Mouse (Mus musculus) B cell, adult 62 days (primary cell): ENCODE results near the gene Krtap20-2. TPM values are rescaled to one million over a fixed set of nuclear protein-coding genes. Genes with fewer than 3 reads are reported as not detected.

ENCODE experiments used
- total RNA-seq: library from RNA; stranded (reverse); gene quantifications from 4 replicates; pipeline ENCODE4 v1.2.4, GENCODE M21; 2023

Krtap20-2 gene
- not detected in 4 replicates for total RNA-seq

GRCm38 (mm10) chr16:89205561-89205960 is at the start of gene Krtap20-2:
Gene Krtap20-2 (plus strand): TSS chr16:89205861.

GRCm38 (mm10) chr16:89157652-89158051 is 48.0 kb upstream of the Krtap20-2 start, which contains the start of gene Gm9789:
Gene Gm9789 (plus strand): TSS chr16:89157952.

DNA sequence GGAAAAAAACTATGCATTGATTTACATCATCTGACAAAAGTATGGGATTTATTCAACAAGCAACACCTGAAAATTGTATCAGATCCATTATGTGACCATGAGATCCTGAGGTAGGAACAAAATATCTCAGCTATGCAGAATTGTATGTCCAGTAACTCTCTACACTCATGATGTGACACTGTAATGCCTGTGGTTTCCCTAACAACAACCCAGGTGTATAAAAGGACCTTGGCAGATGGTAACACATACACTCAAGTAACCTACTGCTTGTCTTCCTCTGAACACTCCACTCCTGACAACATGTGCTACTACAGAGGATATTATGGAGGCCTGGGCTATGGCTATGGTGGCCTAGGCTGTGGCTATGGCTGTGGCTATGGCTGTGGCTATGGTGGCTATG is 36.5 kb upstream of the Krtap20-2 start, which contains the start of gene Gm7735:
Gene Gm7735 (plus strand): TSS at position 301 of the 400 bp plus-strand sequence.

DNA sequence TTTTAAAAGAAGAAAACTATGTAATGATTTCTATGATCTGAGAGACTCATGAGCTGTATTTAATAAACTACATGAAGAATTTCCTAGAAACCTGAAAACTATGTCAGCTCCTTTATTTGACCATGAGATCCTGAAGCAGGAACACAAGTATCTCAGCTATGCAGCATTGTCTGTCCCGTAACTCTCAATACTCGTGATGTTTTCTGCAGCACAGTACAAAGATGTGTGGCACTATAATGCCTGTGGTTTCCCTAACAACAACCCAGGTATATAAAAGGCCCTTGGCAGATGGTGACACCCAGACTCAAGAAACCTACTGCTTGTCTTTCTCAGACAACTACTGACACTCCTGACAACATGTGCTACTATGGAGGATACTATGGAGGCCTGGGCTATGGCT is 31.2 kb upstream of the Krtap20-2 start, which contains the start of gene 1110057P08Rik:
Gene 1110057P08Rik (plus strand): TSS at position 301 of the 400 bp plus-strand sequence.

Other genes with a start within 250 kb of the Krtap20-2 start
- not detected in 4 replicates for gene Krtap16-3, start 243.0 kb upstream of the Krtap20-2 start, total RNA-seq
- not detected in 4 replicates for gene Krtap22-2, start 195.1 kb upstream of the Krtap20-2 start, total RNA-seq
- gene Gm10229, start 190.6 kb upstream of the Krtap20-2 start, total RNA-seq, result not detected in 4 replicates
- gene Krtap6-1, start 174.2 kb upstream of the Krtap20-2 start, total RNA-seq, result not detected in 4 replicates
- gene Gm10228, start 164.4 kb upstream of the Krtap20-2 start, total RNA-seq, result not detected in 4 replicates
- not detected in 4 replicates for gene Krtap6-5, start 158.0 kb upstream of the Krtap20-2 start, total RNA-seq
- not detected in 4 replicates for gene 1110025L11Rik, start 141.9 kb upstream of the Krtap20-2 start, total RNA-seq
- gene Krtap6-3, start 121.8 kb upstream of the Krtap20-2 start, total RNA-seq, result not detected in 4 replicates
- not detected in 4 replicates for gene Gm6358, start 65.0 kb upstream of the Krtap20-2 start, total RNA-seq
- gene Gm10061, start 54.8 kb upstream of the Krtap20-2 start, total RNA-seq, result not detected in 4 replicates
- gene Gm9789, start 47.9 kb upstream of the Krtap20-2 start, total RNA-seq, result not detected in 4 replicates
- gene Gm7735, start 36.4 kb upstream of the Krtap20-2 start, total RNA-seq, result not detected in 4 replicates
- gene 1110057P08Rik, start 31.1 kb upstream of the Krtap20-2 start, total RNA-seq, result not detected in 4 replicates
- not detected in 4 replicates for gene Krtap21-1, start 198.0 kb downstream of the Krtap20-2 start, total RNA-seq
- not detected in 4 replicates for gene Krtap6-2, start 214.2 kb downstream of the Krtap20-2 start, total RNA-seq